Mouse (Mus musculus): ENCODE results near the gene Vmn2r82. TPM values are rescaled to one million over a fixed set of nuclear protein-coding genes. Genes with fewer than 3 reads are reported as not detected.
A peak's percentile ranks its signal among the peaks of the same experiment; 100 is the strongest.

The Vmn2r82 gene
- total and polyA plus RNA-seq, 3 experiments: not detected

DNA sequence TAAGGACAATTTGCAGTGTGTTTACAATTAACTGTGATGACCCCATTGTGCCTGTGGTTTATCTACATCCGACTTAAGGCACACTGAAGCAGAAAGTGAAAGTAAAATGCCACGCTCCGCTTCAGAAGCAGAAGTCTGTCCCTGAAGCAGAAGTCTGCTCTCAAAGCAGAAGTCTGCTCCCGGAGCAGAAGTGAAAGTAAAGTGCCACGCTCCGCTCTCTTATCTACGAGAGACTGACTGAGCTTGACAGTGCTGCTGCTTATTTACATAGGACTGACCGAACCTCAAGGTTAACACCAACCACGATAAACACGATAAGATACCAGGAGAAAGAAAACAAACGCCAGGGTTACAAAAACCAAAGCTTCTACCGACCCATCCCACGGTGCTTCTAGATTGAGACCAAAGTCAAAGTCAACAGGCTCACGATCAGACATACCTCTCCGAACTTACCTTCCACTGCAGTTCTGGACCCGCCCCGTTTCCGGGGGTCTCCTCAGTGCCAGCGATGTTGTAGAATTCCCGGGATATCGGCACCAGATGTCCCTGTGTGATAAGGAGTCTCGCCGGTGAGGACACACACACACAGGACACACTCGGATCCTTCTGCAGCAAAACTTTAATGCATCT, 60.9 kb downstream of the Vmn2r82 start:
- H3K9me3 ChIP-seq (replicated peaks; ENCODE audit: low read length): peaks cover 12% of the 10 kb centered on the region
- H3K9ac ChIP-seq (ENCODE audit: insufficient read depth, low read depth): 0 out of 2 replicates have a peak overlapping the region, but pooled peaks have one; percentile 23
- no peaks in the 10 kb centered on the region for H3K27me3 ChIP-seq (replicated peaks)
- H3K27ac ChIP-seq (ENCODE audit: insufficient read depth, low read depth): peak overlapping the region; percentile 72
- peak overlapping the region; percentile 55 to 60 (median 55) for H3K4me3 ChIP-seq (replicated peaks in 1 of 3; ENCODE audit: low read depth in 2 of 3, low read length in 2 of 3, poor library complexity in 1 of 3)
- peak overlapping the region; percentile 68 for H3K4me2 ChIP-seq (ENCODE audit: insufficient read depth, low read depth, poor library complexity, severe bottlenecking)
- dilution Hi-C loops (cut with MboI; ENCODE audit: extremely low pct_ligation_motif_present, extremely low pct_unique_long_range_greater_than_20kb, low sequenced_read_pairs): no loop called here
- TF ChIP-seq MYC (IDR thresholded peaks at IDR 0.05; ENCODE audit: low read depth, low read length) (peak; percentile 82), RAD21 (IDR thresholded peaks at IDR 0.05; ENCODE audit: low read depth, low read length) (no peak), CHD2 (IDR thresholded peaks at IDR 0.05; ENCODE audit: low read length) (no peak), CTCF (conservative IDR thresholded peaks at IDR 0.05 in 1 of 2, IDR thresholded peaks at IDR 0.05 in 1 of 2; ENCODE audit: low read depth in 2 of 2, low read length in 2 of 2) (no peak), HCFC1 (IDR thresholded peaks at IDR 0.05; ENCODE audit: low read depth, low read length) (no peak), MAFK (IDR thresholded peaks at IDR 0.05; ENCODE audit: insufficient replicate concordance, low read length) (peak; percentile 64; the same call in 1 of the 2 replicates), ZMIZ1 (IDR thresholded peaks at IDR 0.05; ENCODE audit: low read depth, low read length) (no peak), TCF12 (IDR thresholded peaks at IDR 0.05; ENCODE audit: low read depth, low read length) (0 out of 2 replicates have a peak, but pooled peaks have one; percentile 8), RCOR1 (conservative IDR thresholded peaks at IDR 0.05; ENCODE audit: low read depth, low read length) (peak; percentile 57; the same call in 1 of the 2 replicates), IRF4 (IDR thresholded peaks at IDR 0.05; ENCODE audit: low read depth, low read length) (peak; percentile 92), POLR2AphosphoS2 (IDR thresholded peaks at IDR 0.05; ENCODE audit: low read depth, low read length) (no peak), MEF2A (IDR thresholded peaks at IDR 0.05; ENCODE audit: borderline replicate concordance, low read depth, low read length) (peak; percentile 53), UBTF (IDR thresholded peaks at IDR 0.05; ENCODE audit: low read depth, low read length) (0 out of 2 replicates have a peak, but pooled peaks have one; percentile 33), SIN3A (IDR thresholded peaks at IDR 0.05; ENCODE audit: low read length) (peak; percentile 73), MXI1 (IDR thresholded peaks at IDR 0.05; ENCODE audit: low read depth, low read length) (peak; percentile 35; the same call in 1 of the 2 replicates), ZC3H11A (IDR thresholded peaks at IDR 0.05; ENCODE audit: low read depth, low read length) (no peak), CHD1 (IDR thresholded peaks at IDR 0.05; ENCODE audit: low read depth, low read length) (no peak), USF1 (IDR thresholded peaks at IDR 0.05; ENCODE audit: low read depth, low read length) (no peak), BHLHE40 (IDR thresholded peaks at IDR 0.05; ENCODE audit: low read depth, low read length) (peak; percentile 88), MAX (IDR thresholded peaks at IDR 0.05; ENCODE audit: low read length) (peak; percentile 76; the same call in 1 of the 2 replicates), ETS1 (conservative IDR thresholded peaks at IDR 0.05; ENCODE audit: low read depth, low read length) (peak; percentile 82), ELF1 (IDR thresholded peaks at IDR 0.05; ENCODE audit: low read depth, low read length) (peak; percentile 24; the same call in 1 of the 2 replicates), MAZ (IDR thresholded peaks at IDR 0.05; ENCODE audit: low read depth, low read length) (no peak), E2F4 (IDR thresholded peaks at IDR 0.05; ENCODE audit: insufficient replicate concordance, low read depth, low read length) (no peak), ZNF384 (IDR thresholded peaks at IDR 0.05; ENCODE audit: low read depth, low read length) (no peak), GABPA (IDR thresholded peaks at IDR 0.05; ENCODE audit: insufficient replicate concordance, low read depth, low read length) (no peak), ZKSCAN1 (IDR thresholded peaks at IDR 0.05; ENCODE audit: borderline replicate concordance, low read depth, low read length) (no peak), JUND (conservative IDR thresholded peaks at IDR 0.05; ENCODE audit: low read depth, low read length) (no peak), EP300 (IDR thresholded peaks at IDR 0.05; ENCODE audit: low read length) (peak; percentile 86), SMC3 (IDR thresholded peaks at IDR 0.05; ENCODE audit: low read depth, low read length) (no peak), TBP (conservative IDR thresholded peaks at IDR 0.05; ENCODE audit: low read depth, low read length) (0 out of 2 replicates have a peak, but pooled peaks have one; percentile 26), PAX5 (IDR thresholded peaks at IDR 0.05; ENCODE audit: low read length) (no peak)
- peaks cover 0 to 4% of the 10 kb centered on the region in 2 experiments for H3K36me3 ChIP-seq (replicated peaks in 1 of 2; ENCODE audit: control insufficient read depth in 1 of 2, insufficient read depth in 1 of 2, low read length in 1 of 2)
- no peaks in the 10 kb centered on the region for H3K4me1 ChIP-seq (ENCODE audit: control insufficient read depth in 1 of 2, insufficient read depth in 2 of 2)
- peak; percentile 90 for DNase-seq (ENCODE audit: extremely low read depth)
- H3K79me2 ChIP-seq (replicated peaks; ENCODE audit: control insufficient read depth, extremely low read depth, insufficient read depth, poor library complexity, severe bottlenecking): no peaks in the 10 kb centered on the region
- in situ Hi-C loops (cut with MboI; ENCODE audit: low pct_ligation_motif_present, low pct_unique_long_range_greater_than_20kb, low sequenced_read_pairs): loop anchor here (25.0 kb wide), 1 partner anchor 95 kb away; no protein-coding TSS in a partner anchor

All from CH12.LX (cell line).